ENCODE assay signal across 16 mouse cellular contexts in the genomic region with DNA sequence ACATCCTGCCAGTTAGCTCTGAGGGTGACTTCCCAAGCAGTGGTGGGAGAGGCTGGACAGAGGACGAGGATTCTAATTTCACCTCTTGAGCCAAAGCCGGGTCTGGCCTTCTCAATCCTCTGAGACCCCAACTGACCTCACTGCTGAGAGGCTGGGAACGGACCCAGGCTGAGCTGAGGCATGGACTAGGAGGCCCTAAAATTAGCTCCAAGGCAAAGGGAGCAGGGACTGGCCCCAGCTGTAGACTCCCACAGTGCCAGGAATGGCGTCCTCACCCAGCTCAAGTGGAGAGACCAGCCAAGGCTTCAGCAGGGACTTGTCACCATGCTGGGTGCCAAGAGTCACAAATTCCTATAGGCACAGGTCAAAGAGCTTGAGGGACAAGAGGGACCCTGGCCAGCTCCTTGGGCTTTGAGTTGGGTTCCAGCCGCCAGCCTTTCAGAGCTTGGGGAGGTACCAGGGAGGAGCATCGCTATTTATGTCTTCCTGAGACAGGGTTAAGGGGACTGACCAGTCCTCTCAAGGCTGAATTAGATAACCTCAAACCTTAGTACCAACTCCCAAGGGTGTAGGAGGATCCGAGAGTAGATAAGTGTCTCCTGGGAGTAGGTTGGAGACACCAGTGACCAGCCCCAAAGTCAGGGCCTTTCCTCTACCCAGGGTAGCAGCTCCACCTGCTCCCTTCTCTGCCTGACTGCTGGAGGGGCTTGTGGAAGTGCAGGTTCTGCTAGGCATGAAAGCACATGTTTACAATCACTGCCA. TPM values are rescaled to one million over a fixed set of nuclear protein-coding genes. Genes with fewer than 3 reads are reported as not detected.
DNase-seq lines count a peak whose midpoint lies in the region; ATAC-seq and TF ChIP-seq lines count a peak whose summit lies in the region.
"Had no signal": no experiment of that assay in that cellular context is flagged by ENCODE, and none has a peak within 500 bp of the region (broad histone marks: within the 10 kb centered on the region; RNA-seq: fewer than 3 reads in every experiment).

No protein-coding gene starts in this region.

- no peaks in the 10 kb centered on the region for H3K27me3 ChIP-seq in heart, embryonic 12.5 days (replicated peaks)
- no peaks in the 10 kb centered on the region for H3K27me3 ChIP-seq in midbrain, embryonic 16.5 days (ENCODE audit: control insufficient read depth, insufficient read depth, low read depth, low read length)
- 0 out of 2 replicates have a peak, but pooled peaks cover 3% of the 10 kb centered on the region for H3K27me3 ChIP-seq in hindbrain, embryonic 10.5 days (ENCODE audit: insufficient read depth, poor library complexity, severe bottlenecking)
- H3K27me3 ChIP-seq: embryonic facial prominence, embryonic 15.5 days; heart, embryonic 15.5 days; neural tube, embryonic 15.5 days had no signal

- DNase-seq in gastrocnemius, adult 2 months, result peak; percentile 93
- DNase-seq in lung, postnatal 10 days, result peak; percentile 83
- DNase-seq in adrenal gland, adult 2 months, result no peak
- DNase-seq in hindbrain, embryonic 10.5 days (ENCODE audit: low spot score), result no peak
- DNase-seq: cerebellum, postnatal 25 days; liver, postnatal 0 days; midbrain, embryonic 14.5 days had no signal

- H3K9ac ChIP-seq in heart, embryonic 12.5 days, result no peak overlapping the region
- H3K9ac ChIP-seq in midbrain, embryonic 16.5 days (ENCODE audit: low read depth, low read length), result no peak overlapping the region
- H3K9ac ChIP-seq: embryonic facial prominence, embryonic 15.5 days; heart, embryonic 15.5 days; liver, postnatal 0 days; neural tube, embryonic 15.5 days had no signal

- no peak overlapping the region for H3K4me2 ChIP-seq in heart, embryonic 12.5 days
- H3K4me2 ChIP-seq in midbrain, embryonic 16.5 days (ENCODE audit: low read length), result no peak overlapping the region
- H3K4me2 ChIP-seq: embryonic facial prominence, embryonic 15.5 days; heart, embryonic 15.5 days; neural tube, embryonic 15.5 days had no signal

- TF ChIP-seq CTCF in bone marrow, adult 2 months (IDR thresholded peaks at IDR 0.05; ENCODE audit: control insufficient read depth, insufficient read depth, low read length), result no peak
- TF ChIP-seq CTCF in gastrocnemius, adult 2 months (IDR thresholded peaks at IDR 0.05), result no peak

- H3K27ac ChIP-seq in bone marrow, adult 2 months (ENCODE audit: control insufficient read depth, insufficient read depth, low read depth, low read length, poor library complexity), result peak overlapping the region; percentile 22; the same call in 1 of the 2 replicates
- H3K27ac ChIP-seq in gastrocnemius, adult 2 months, result peak overlapping the region; percentile 95
- no peak overlapping the region for H3K27ac ChIP-seq in heart, embryonic 12.5 days (ENCODE audit: poor library complexity, severe bottlenecking)
- no peak overlapping the region for H3K27ac ChIP-seq in midbrain, embryonic 16.5 days (ENCODE audit: low read length)
- H3K27ac ChIP-seq in hindbrain, embryonic 10.5 days, result no peak overlapping the region
- H3K27ac ChIP-seq: embryonic facial prominence, embryonic 15.5 days; heart, embryonic 15.5 days; limb, embryonic 10.5 days; neural tube, embryonic 15.5 days had no signal

- intact Hi-C loops in gastrocnemius, adult 2 months (cut with DNase I), result loop anchor here (1.0 to 5.0 kb wide), 3 partner anchors 38 to 197 kb away; no protein-coding TSS in a partner anchor

- 84% methylated on average over 7 of the region's 7 CpGs for WGBS in bone marrow, adult 2 months
- WGBS in heart, embryonic 12.5 days, result 60% methylated on average over 7 of the region's 7 CpGs
- 83% methylated on average over 7 of the region's 7 CpGs for WGBS in midbrain, embryonic 16.5 days
- 75% methylated on average over 7 of the region's 7 CpGs for WGBS in hindbrain, embryonic 10.5 days

- H3K36me3 ChIP-seq in heart, embryonic 12.5 days, result no peaks in the 10 kb centered on the region
- no peaks in the 10 kb centered on the region for H3K36me3 ChIP-seq in midbrain, embryonic 16.5 days (ENCODE audit: control insufficient read depth, insufficient read depth, low read length)
- H3K36me3 ChIP-seq in hindbrain, embryonic 10.5 days, result no peaks in the 10 kb centered on the region
- H3K36me3 ChIP-seq: embryonic facial prominence, embryonic 15.5 days; heart, embryonic 15.5 days; limb, embryonic 10.5 days; neural tube, embryonic 15.5 days had no signal

- peaks cover 2% of the 10 kb centered on the region; the same call in 1 of the 2 replicates for H3K4me1 ChIP-seq in bone marrow, adult 2 months (ENCODE audit: control insufficient read depth, insufficient read depth, low read length)
- peaks cover 30% of the 10 kb centered on the region for H3K4me1 ChIP-seq in heart, embryonic 12.5 days (replicated peaks)
- H3K4me1 ChIP-seq in midbrain, embryonic 16.5 days (ENCODE audit: control insufficient read depth, insufficient read depth, low read length), result 0 out of 2 replicates have a peak, but pooled peaks cover 2% of the 10 kb centered on the region
- peaks cover 19% of the 10 kb centered on the region for H3K4me1 ChIP-seq in hindbrain, embryonic 10.5 days (replicated peaks)

- H3K4me3 ChIP-seq in bone marrow, adult 2 months (replicated peaks; ENCODE audit: control insufficient read depth, low read depth, low read length), result no peak overlapping the region
- H3K4me3 ChIP-seq in gastrocnemius, adult 2 months, result peak overlapping the region; percentile 37
- no peak overlapping the region for H3K4me3 ChIP-seq in heart, embryonic 12.5 days
- H3K4me3 ChIP-seq in midbrain, embryonic 16.5 days (ENCODE audit: low read depth, low read length), result no peak overlapping the region
- no peak overlapping the region for H3K4me3 ChIP-seq in hindbrain, embryonic 10.5 days
- H3K4me3 ChIP-seq: embryonic facial prominence, embryonic 15.5 days; heart, embryonic 15.5 days; limb, embryonic 10.5 days; neural tube, embryonic 15.5 days had no signal

- no peaks in the 10 kb centered on the region for H3K9me3 ChIP-seq in heart, embryonic 12.5 days (replicated peaks)
- H3K9me3 ChIP-seq in midbrain, embryonic 16.5 days (replicated peaks; ENCODE audit: control insufficient read depth, low read length, poor library complexity, severe bottlenecking), result no peaks in the 10 kb centered on the region
- H3K9me3 ChIP-seq in hindbrain, embryonic 10.5 days, result no peaks in the 10 kb centered on the region
- H3K9me3 ChIP-seq: embryonic facial prominence, embryonic 15.5 days; heart, embryonic 15.5 days; limb, embryonic 10.5 days; neural tube, embryonic 15.5 days had no signal

- TF ChIP-seq POLR2A in bone marrow, adult 2 months (IDR thresholded peaks at IDR 0.05; ENCODE audit: borderline replicate concordance, control insufficient read depth, low read depth, low read length), result no peak

- ATAC-seq in heart, embryonic 12.5 days (ENCODE audit: insufficient number of reproducible peaks, low FRiP score), result peak; percentile 27; the same call in 1 of the 2 replicates
- no peak for ATAC-seq in midbrain, embryonic 16.5 days
- ATAC-seq: forebrain, embryonic 14.5 days; intestine, embryonic 16.5 days; liver, postnatal 0 days had no signal

RNA-seq across cellular contexts. Expression of a gene that starts 36.8 kb away (rescaled TPM):
- 0.72 and 0.82 TPM in 2 replicates for polyA plus RNA-seq in bone marrow, adult 2 months (2011; ENCODE audit: insufficient read depth, insufficient read length, low replicate concordance, missing spikeins)
- 10 to 100 TPM; 29.5 to 41.7 TPM for total RNA-seq in gastrocnemius, adult 2 months (2021)
- polyA plus RNA-seq in heart, embryonic 12.5 days (2016; fragmentation: Nextera tagmentation; extraction: Ambion mirVana), result 1.1 and 1.2 TPM in 2 replicates
- 0.21 and 0.22 TPM in 2 replicates for polyA plus RNA-seq in midbrain, embryonic 16.5 days (2015; fragmentation: Nextera tagmentation; extraction: Ambion mirVana)
- total RNA-seq in adrenal gland, adult 2 months (2021), result 1 to 10 TPM; 1.9 to 5.0 TPM
- 3.8 and 4.8 TPM in 2 replicates for polyA plus RNA-seq in adrenal gland, adult 2 months (2012; rRNA removed)
- polyA plus RNA-seq in hindbrain, embryonic 10.5 days (2016; fragmentation: Nextera tagmentation; extraction: Ambion mirVana), result 0.86 and 0.89 TPM in 2 replicates

RNA-seq across cellular contexts. Expression of a gene that starts 43.2 kb away (rescaled TPM):
- polyA plus RNA-seq in bone marrow, adult 2 months (2011; ENCODE audit: insufficient read depth, insufficient read length, low replicate concordance, missing spikeins), result 7.2 and 22.6 TPM in 2 replicates
- 1 to 10 TPM; 3.7 to 7.1 TPM for total RNA-seq in gastrocnemius, adult 2 months (2021)
- 18.4 and 18.7 TPM in 2 replicates for polyA plus RNA-seq in heart, embryonic 12.5 days (2016; fragmentation: Nextera tagmentation; extraction: Ambion mirVana)
- 42.0 and 45.2 TPM in 2 replicates for polyA plus RNA-seq in midbrain, embryonic 16.5 days (2015; fragmentation: Nextera tagmentation; extraction: Ambion mirVana)
- total RNA-seq in adrenal gland, adult 2 months (2021), result 10 to 100 TPM; 15.3 to 25.1 TPM
- polyA plus RNA-seq in adrenal gland, adult 2 months (2012; rRNA removed), result 6.3 and 8.2 TPM in 2 replicates
- 18.5 and 20.9 TPM in 2 replicates for polyA plus RNA-seq in hindbrain, embryonic 10.5 days (2016; fragmentation: Nextera tagmentation; extraction: Ambion mirVana)

Comparison
In these comparisons a context has a peak if more than half of its experiments do, and no peak if none do; other contexts are left out.
1. H3K27ac ChIP-seq: peak in bone marrow, adult 2 months (single experiment) and gastrocnemius, adult 2 months (single experiment); none in heart, embryonic 12.5 days (single experiment), midbrain, embryonic 16.5 days (single experiment) and hindbrain, embryonic 10.5 days (single experiment).
2. DNase-seq: peak in gastrocnemius, adult 2 months (single experiment) and lung, postnatal 10 days (single experiment); none in adrenal gland, adult 2 months (single experiment) and hindbrain, embryonic 10.5 days (single experiment).